Mouse (Mus musculus) MEL (cell line): ENCODE data around the gene Ankdd1b.

ENCODE experiments used
- CTCF ChIP-seq, 3 experiments: IDR thresholded peaks in 2 of 3; conservative IDR thresholded peaks in 1 of 3; 2 replicates each; pipeline ENCODE4 v1.5.1; 2011 to 2012; ENCODE audit warnings: low read length in 3 of 3, low read depth in 2 of 3, mild to moderate bottlenecking in 2 of 3, improper control_type of control experiment in 1 of 3, inconsistent platforms in 1 of 3, mixed read lengths in 1 of 3, moderate library complexity in 1 of 3; ENCODE audit not compliant: control insufficient read depth in 1 of 3, insufficient read depth in 1 of 3, poor library complexity in 1 of 3, severe bottlenecking in 1 of 3
- ETS1 ChIP-seq: IDR thresholded peaks from 2 replicates; pipeline ENCODE4 v1.6.1; 2012; ENCODE audit warnings: low read depth, mild to moderate bottlenecking, inconsistent platforms, low read length, improper control_type of control experiment, moderate library complexity
- GATA1 ChIP-seq: IDR thresholded peaks from 2 replicates; pipeline ENCODE4 v1.6.1; 2011; ENCODE audit warnings: low read depth, low read length, improper control_type of control experiment
- MAZ ChIP-seq: IDR thresholded peaks from 2 replicates; pipeline ENCODE4 v1.6.1; 2012; ENCODE audit warnings: low read depth, mild to moderate bottlenecking, inconsistent platforms, low read length, improper control_type of control experiment
- NRF1 ChIP-seq: IDR thresholded peaks from 2 replicates; pipeline ENCODE4 v1.6.1; 2014; ENCODE audit warnings: low read depth, mild to moderate bottlenecking, inconsistent platforms, low read length, improper control_type of control experiment, moderate library complexity; ENCODE audit not compliant: poor library complexity, insufficient read depth, severe bottlenecking
- POLR2AphosphoS5 ChIP-seq: IDR thresholded peaks from 2 replicates; pipeline ENCODE4 v1.6.1; 2012; ENCODE audit warnings: low read depth, borderline replicate concordance, mild to moderate bottlenecking, inconsistent platforms, low read length, moderate library complexity, mixed read lengths
- SMC3 ChIP-seq: IDR thresholded peaks from 2 replicates; pipeline ENCODE4 v1.6.1; 2011; ENCODE audit warnings: low read depth, low read length, improper control_type of control experiment
- USF1 ChIP-seq: IDR thresholded peaks from 2 replicates; pipeline ENCODE4 v1.6.1; 2014; ENCODE audit warnings: low read depth, mild to moderate bottlenecking, inconsistent platforms, low read length, improper control_type of control experiment, moderate library complexity
- ZC3H11A ChIP-seq: IDR thresholded peaks from 2 replicates; pipeline ENCODE4 v1.6.1; 2012; ENCODE audit warnings: low read depth, mild to moderate bottlenecking, inconsistent platforms, low read length, improper control_type of control experiment

GRCm38 (mm10) chr13:96408786-96409185 is 62.2 kb downstream of the Ankdd1b start:
- no peak for TF ChIP-seq ETS1
- no peak for TF ChIP-seq SMC3
- TF ChIP-seq CTCF (IDR thresholded peaks at IDR 0.05 in 2 of 3, conservative IDR thresholded peaks at IDR 0.05 in 1 of 3; ENCODE audit: control insufficient read depth in 1 of 3, insufficient read depth in 1 of 3, low read depth in 2 of 3, low read length in 3 of 3, poor library complexity in 1 of 3, severe bottlenecking in 1 of 3) = no peak
- TF ChIP-seq USF1 = no peak
- TF ChIP-seq GATA1 = no peak
- no peak for TF ChIP-seq NRF1
- TF ChIP-seq POLR2AphosphoS5 = no peak
- TF ChIP-seq MAZ = no peak
- no peak for TF ChIP-seq ZC3H11A
